Mouse (Mus musculus): Measurements from ENCODE around the gene Stx18.

DNA sequence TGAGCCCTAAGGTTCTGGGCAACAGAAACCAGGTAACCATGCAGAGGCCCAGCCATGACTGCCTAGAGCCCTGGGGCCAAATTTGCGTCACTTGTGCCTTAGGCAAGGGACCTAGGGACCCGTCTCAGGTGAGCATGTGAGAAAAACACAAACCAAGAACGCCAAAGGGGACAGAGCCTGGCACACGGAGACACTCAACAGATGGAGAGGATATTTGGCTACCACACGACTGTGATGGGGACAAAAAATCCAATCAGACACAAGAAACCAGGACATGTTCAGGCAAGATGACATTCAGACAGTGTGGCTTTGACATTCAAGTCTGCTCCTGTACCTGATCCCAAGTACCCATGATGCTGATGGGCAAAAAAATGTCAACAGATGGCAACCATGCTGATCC, 115.1 kb downstream of the Stx18 start:
- no peak for TF ChIP-seq ZC3H11A (IDR thresholded peaks at IDR 0.05; ENCODE audit: borderline replicate concordance, low read depth, low read length)
- TF ChIP-seq ZNF384 (IDR thresholded peaks at IDR 0.05; ENCODE audit: low read depth, low read length): no peak
- no peak for TF ChIP-seq CHD2 (IDR thresholded peaks at IDR 0.05; ENCODE audit: low read depth, low read length)
- no peak for TF ChIP-seq MAFK (IDR thresholded peaks at IDR 0.05; ENCODE audit: insufficient read depth, low read depth, low read length)

Data from ES-E14 (cell line).